Mouse (Mus musculus) lung, adult 2 months (tissue): Measurements from ENCODE around the gene Zfand6. TPM values are rescaled to one million over a fixed set of nuclear protein-coding genes. Genes with fewer than 3 reads are reported as not detected.

Experiments used
- DNase-seq: peaks from one replicate; pipeline ENCODE4 v3.0.0; 2022
- H3K4me1 ChIP-seq: fragments of 200-500 bp; 2 replicates; pipeline ENCODE4 v1.6.1; 2011; ENCODE audit warnings: low read length; ENCODE audit not compliant: control insufficient read depth, insufficient read depth
- H3K4me3 ChIP-seq: fragments of 200-500 bp; replicated peaks from 2 replicates; pipeline ENCODE3; 2011; ENCODE audit warnings: low read depth, mild to moderate bottlenecking, control low read depth, low read length; ENCODE audit errors: extremely low read depth
- CTCF ChIP-seq: fragments of 200-500 bp; IDR thresholded peaks from 2 replicates; pipeline ENCODE4 v1.5.1; 2011; ENCODE audit warnings: mild to moderate bottlenecking, low read length, control low read depth; ENCODE audit not compliant: insufficient read depth
- POLR2A ChIP-seq: fragments of 200-500 bp; IDR thresholded peaks from 2 replicates; pipeline ENCODE4 v1.6.1; 2011; ENCODE audit warnings: low read depth, mild to moderate bottlenecking, control low read depth, low read length, borderline replicate concordance; ENCODE audit errors: extremely low read depth
- WGBS: fragments of 180-500 bp; shearing (Covaris S2); methylation state at CpG from one replicate; pipeline ENCODE4 v1.1.7; 2018; 5-methylcytosine and 5-hydroxymethylcytosine counted together
- polyA plus RNA-seq: library from polyadenylated mRNA; depleted of rRNA; stranded (reverse); fragments of >200 nt; gene quantifications from 2 replicates; pipeline ENCODE4 v1.2.3, GENCODE M21; 2012

Gene Zfand6
- polyA plus RNA-seq, 1 experiment = 45.7 TPM

GRCm38 (mm10) chr7:84687653-84688580, 1.8 kb downstream of the Zfand6 start:
- Histone ChIP-seq H3K4me1 (peaks cover 21% of the 10 kb centered on the region), H3K4me3 (peak overlapping the region; percentile 19)
- WGBS = 32% methylated on average over 12 of the region's 12 CpGs
- no peak for TF ChIP-seq POLR2A
- no peak for TF ChIP-seq CTCF
- peak; percentile 33 for DNase-seq

- WGBS = 68% methylated on average over 2 of the region's 2 CpGs
- H3K4me1 ChIP-seq = peaks cover 21% of the 10 kb centered on the region
- H3K4me3 ChIP-seq = no peak overlapping the region
- no peak for DNase-seq
- TF ChIP-seq CTCF (no peak), POLR2A (no peak)
Observed at GRCm38 (mm10) chr7:84686380-84686779, 3.4 kb downstream of the Zfand6 start.

GRCm38 (mm10) chr7:84684675-84685074, 5.1 kb downstream of the Zfand6 start:
- Histone ChIP-seq H3K4me1 (peaks cover 19% of the 10 kb centered on the region), H3K4me3 (no peak overlapping the region)
- WGBS = 68% methylated on average over 1 of the region's 1 CpGs
- TF ChIP-seq POLR2A (no peak), CTCF (no peak)
- no peak for DNase-seq

- H3K4me3 ChIP-seq = no peak overlapping the region
- DNase-seq = no peak
- WGBS = 73% methylated on average over 1 of the region's 1 CpGs
- TF ChIP-seq CTCF (no peak), POLR2A (no peak)
- peaks cover 16% of the 10 kb centered on the region for H3K4me1 ChIP-seq
Observed at GRCm38 (mm10) chr7:84681558-84681957, 8.2 kb downstream of the Zfand6 start.

GRCm38 (mm10) chr7:84680931-84681330, 8.8 kb downstream of the Zfand6 start:
- no peak for TF ChIP-seq POLR2A
- Histone ChIP-seq H3K4me3 (no peak overlapping the region), H3K4me1 (peaks cover 16% of the 10 kb centered on the region)
- no peak for DNase-seq

- H3K4me3 ChIP-seq = peak overlapping the region; percentile 29
- no peak for DNase-seq
- H3K4me1 ChIP-seq = peaks cover 16% of the 10 kb centered on the region
- TF ChIP-seq POLR2A = no peak
- TF ChIP-seq CTCF = no peak
- 33% methylated on average over 2 of the region's 2 CpGs for WGBS
Observed at GRCm38 (mm10) chr7:84680092-84680491, 9.7 kb downstream of the Zfand6 start.

- TF ChIP-seq POLR2A (no peak), CTCF (no peak)
- 1% methylated on average over 4 of the region's 4 CpGs for WGBS
- Histone ChIP-seq H3K4me3 (peak overlapping the region; percentile 62), H3K4me1 (peaks cover 13% of the 10 kb centered on the region)
- peak; percentile 35 for DNase-seq
Observed at GRCm38 (mm10) chr7:84679264-84679663, 10.5 kb downstream of the Zfand6 start.

GRCm38 (mm10) chr7:84673103-84673502, 16.7 kb downstream of the Zfand6 start:
- TF ChIP-seq CTCF (no peak), POLR2A (no peak)
- no peak for DNase-seq
- Histone ChIP-seq H3K4me3 (no peak overlapping the region), H3K4me1 (peaks cover 4% of the 10 kb centered on the region)
- 79% methylated on average over 1 of the region's 1 CpGs for WGBS

- no peak for DNase-seq
- H3K4me3 ChIP-seq = no peak overlapping the region
Observed at GRCm38 (mm10) chr7:84669554-84670152, 20.1 kb downstream of the Zfand6 start.

GRCm38 (mm10) chr7:84667946-84668345, 21.8 kb downstream of the Zfand6 start:
- no peak for DNase-seq
- H3K4me3 ChIP-seq = no peak overlapping the region
- TF ChIP-seq POLR2A = no peak
- TF ChIP-seq CTCF = no peak
- H3K4me1 ChIP-seq = peaks cover 4% of the 10 kb centered on the region
- 78% methylated on average over 5 of the region's 5 CpGs for WGBS

More at GRCm38 (mm10) chr7:84669554-84670152, 20.1 kb downstream of the Zfand6 start:
- TF ChIP-seq CTCF (no peak), POLR2A (no peak)
- 43% methylated on average over 1 of the region's 1 CpGs for WGBS
- peaks cover 4% of the 10 kb centered on the region for H3K4me1 ChIP-seq
